In genomic region chr7:67616890-67617289, GRCm38 (mm10) we compare ENCODE assay signal across 24 mouse cellular contexts. TPM values are rescaled to one million over a fixed set of nuclear protein-coding genes. Genes with fewer than 3 reads are reported as not detected.
DNase-seq lines count a peak whose midpoint lies in the region; ATAC-seq and TF ChIP-seq lines count a peak whose summit lies in the region.
"Had no signal": no experiment of that assay in that cellular context is flagged by ENCODE, and none has a peak within 500 bp of the region (broad histone marks: within the 10 kb centered on the region; RNA-seq: fewer than 3 reads in every experiment).

No protein-coding gene starts in this region.

- H3K27ac ChIP-seq in heart, embryonic 11.5 days (ENCODE audit: low read depth, low read length) = 0 out of 2 replicates have a peak overlapping the region, but pooled peaks have one; percentile 29
- peak overlapping the region; percentile 44 for H3K27ac ChIP-seq in heart, postnatal 0 days (ENCODE audit: low read depth)
- H3K27ac ChIP-seq in limb, embryonic 12.5 days = peak overlapping the region; percentile 56; the same call in 1 of the 2 replicates
- no peak overlapping the region for H3K27ac ChIP-seq in limb, embryonic 10.5 days
- H3K27ac ChIP-seq: embryonic facial prominence, embryonic 13.5 days; forebrain, embryonic 15.5 days; hindbrain, embryonic 13.5 days; stomach, postnatal 0 days had no signal

- peaks cover 21% of the 10 kb centered on the region; the same call in 1 of the 2 replicates for H3K4me1 ChIP-seq in heart, embryonic 11.5 days (ENCODE audit: control insufficient read depth, insufficient read depth, low read length)
- H3K4me1 ChIP-seq in heart, postnatal 0 days (ENCODE audit: control insufficient read depth, insufficient read depth) = peaks cover 40% of the 10 kb centered on the region
- H3K4me1 ChIP-seq in limb, embryonic 12.5 days (replicated peaks) = peaks cover 47% of the 10 kb centered on the region
- H3K4me1 ChIP-seq in limb, embryonic 10.5 days = peaks cover 18% of the 10 kb centered on the region

- TF ChIP-seq CTCF in heart, postnatal 0 days (IDR thresholded peaks at IDR 0.05; ENCODE audit: low read depth) = no peak

- no peak for DNase-seq in heart, postnatal 14 days
- DNase-seq in heart, postnatal 0 days (ENCODE audit: low spot score) = no peak
- DNase-seq in heart, postnatal 4 days = no peak
- DNase-seq in limb, embryonic 10.5 days (ENCODE audit: low spot score) = no peak
- DNase-seq in naive thymus-derived CD4-positive, alpha-beta T cell, adult 2 months (ENCODE audit: low read depth) = peak; percentile 13
- DNase-seq in ovary, postnatal 36 days (ENCODE audit: low spot score) = no peak
- DNase-seq: adrenal gland, postnatal 10 days; B cell, adult 2 months; cerebellum, adult 18-20 months; cerebellum, postnatal 14 days; gastrocnemius, postnatal 10 days; kidney, adult 18-20 months; left cerebral cortex, postnatal 4 days; lung, postnatal 10 days; thymus, adult 2 months; thymus, postnatal 4 days had no signal

- no peaks in the 10 kb centered on the region for H3K36me3 ChIP-seq in heart, embryonic 11.5 days (ENCODE audit: control insufficient read depth, insufficient read depth, low read length)
- peaks cover 6% of the 10 kb centered on the region; the same call in 1 of the 2 replicates for H3K36me3 ChIP-seq in heart, postnatal 0 days (replicated peaks; ENCODE audit: control insufficient read depth, insufficient read depth, low read length)
- H3K36me3 ChIP-seq in limb, embryonic 12.5 days = no peaks in the 10 kb centered on the region
- no peaks in the 10 kb centered on the region for H3K36me3 ChIP-seq in limb, embryonic 10.5 days
- H3K36me3 ChIP-seq: embryonic facial prominence, embryonic 13.5 days; forebrain, embryonic 15.5 days had no signal

- H3K4me3 ChIP-seq in heart, embryonic 11.5 days (ENCODE audit: low read depth, low read length) = no peak overlapping the region
- H3K4me3 ChIP-seq in heart, postnatal 0 days (ENCODE audit: low read depth, low read length) = no peak overlapping the region
- no peak overlapping the region for H3K4me3 ChIP-seq in limb, embryonic 12.5 days (replicated peaks)
- H3K4me3 ChIP-seq in limb, embryonic 10.5 days = no peak overlapping the region
- H3K4me3 ChIP-seq: embryonic facial prominence, embryonic 13.5 days; forebrain, embryonic 15.5 days; hindbrain, embryonic 13.5 days had no signal

- H3K27me3 ChIP-seq in heart, embryonic 11.5 days (ENCODE audit: control insufficient read depth, insufficient read depth, low read length) = no peaks in the 10 kb centered on the region
- no peaks in the 10 kb centered on the region for H3K27me3 ChIP-seq in heart, postnatal 0 days (ENCODE audit: control insufficient read depth, insufficient read depth, low read length)
- H3K27me3 ChIP-seq in limb, embryonic 12.5 days = no peaks in the 10 kb centered on the region
- H3K27me3 ChIP-seq in limb, embryonic 10.5 days (ENCODE audit: low read depth, poor library complexity, severe bottlenecking) = no peaks in the 10 kb centered on the region
- H3K27me3 ChIP-seq: embryonic facial prominence, embryonic 13.5 days; forebrain, embryonic 15.5 days; hindbrain, embryonic 13.5 days had no signal

- H3K4me2 ChIP-seq in heart, embryonic 11.5 days = no peak overlapping the region
- H3K4me2 ChIP-seq in heart, postnatal 0 days (ENCODE audit: low read depth, low read length) = no peak overlapping the region
- no peak overlapping the region for H3K4me2 ChIP-seq in limb, embryonic 12.5 days
- H3K4me2 ChIP-seq: embryonic facial prominence, embryonic 13.5 days; forebrain, embryonic 15.5 days; hindbrain, embryonic 13.5 days; midbrain, embryonic 11.5 days had no signal

- no peak for ATAC-seq in heart, embryonic 11.5 days (replicated peaks; ENCODE audit: insufficient number of reproducible peaks, low FRiP score, low TSS enrichment)
- ATAC-seq in heart, postnatal 0 days (ENCODE audit: insufficient read depth, low read depth) = no peak
- no peak for ATAC-seq in limb, embryonic 12.5 days (ENCODE audit: insufficient number of reproducible peaks, insufficient read depth, low FRiP score, low TSS enrichment, low read depth)
- ATAC-seq: activated CD4-positive, CD25-positive, alpha-beta regulatory T cell, adult 4 months; forebrain, embryonic 15.5 days had no signal

- intact Hi-C loops in heart, postnatal 14 days (cut with DNase I) = no loop called here

- no peak overlapping the region for H3K9ac ChIP-seq in heart, embryonic 11.5 days (ENCODE audit: low read depth, low read length)
- no peak overlapping the region for H3K9ac ChIP-seq in heart, postnatal 0 days (replicated peaks; ENCODE audit: low read depth, low read length)
- no peak overlapping the region for H3K9ac ChIP-seq in limb, embryonic 12.5 days (replicated peaks)
- H3K9ac ChIP-seq: embryonic facial prominence, embryonic 13.5 days; forebrain, embryonic 15.5 days; hindbrain, embryonic 13.5 days had no signal

- TF ChIP-seq EP300 in heart, postnatal 0 days (IDR thresholded peaks at IDR 0.05; ENCODE audit: low read depth) = 0 out of 2 replicates have a peak, but pooled peaks have one; percentile 21

- WGBS in heart, embryonic 11.5 days (ENCODE audit: insufficient replicate concordance) = 55% methylated on average over 4 of the region's 4 CpGs
- 54% methylated on average over 4 of the region's 4 CpGs for WGBS in heart, postnatal 0 days
- WGBS in limb, embryonic 12.5 days = 68% methylated on average over 4 of the region's 4 CpGs
- 92% methylated on average over 4 of the region's 4 CpGs for WGBS in limb, embryonic 10.5 days

- H3K9me3 ChIP-seq in heart, embryonic 11.5 days (replicated peaks; ENCODE audit: control insufficient read depth, low read length) = no peaks in the 10 kb centered on the region
- H3K9me3 ChIP-seq in heart, postnatal 0 days (replicated peaks; ENCODE audit: control insufficient read depth, low read length) = no peaks in the 10 kb centered on the region
- no peaks in the 10 kb centered on the region for H3K9me3 ChIP-seq in limb, embryonic 12.5 days
- no peaks in the 10 kb centered on the region for H3K9me3 ChIP-seq in limb, embryonic 10.5 days (replicated peaks)
- H3K9me3 ChIP-seq: embryonic facial prominence, embryonic 13.5 days; forebrain, embryonic 15.5 days; hindbrain, embryonic 13.5 days had no signal

RNA-seq across cellular contexts. Expression of gene Lrrc28, which starts 28.2 kb away (rescaled TPM):
- polyA plus RNA-seq in heart, embryonic 11.5 days (2014; fragmentation: Nextera tagmentation; extraction: Ambion mirVana) = 10.8 and 11.5 TPM in 2 replicates
- total RNA-seq in heart, postnatal 14 days (2021) = 10 to 100 TPM; 15.5 TPM
- total RNA-seq in heart, postnatal 0 days (2014; rRNA removed; ENCODE audit: low replicate concordance) = 24.4 and 71.6 TPM in 2 replicates
- polyA plus RNA-seq in heart, postnatal 0 days (2015; fragmentation: Nextera tagmentation; extraction: Ambion mirVana) = 14.3 and 15.2 TPM in 2 replicates
- total RNA-seq in heart, postnatal 4 days (2021) = 10 to 100 TPM; 15.7 to 17.7 TPM
- polyA plus RNA-seq in limb, embryonic 12.5 days (2016; fragmentation: Nextera tagmentation; extraction: Ambion mirVana) = 27.1 and 29.6 TPM in 2 replicates
- 18.9 and 22.5 TPM in 2 replicates for polyA plus RNA-seq in limb, embryonic 10.5 days (2016; fragmentation: Nextera tagmentation; extraction: Ambion mirVana)

RNA-seq across cellular contexts. Expression of gene Ttc23, which starts 30.3 kb away (rescaled TPM):
- polyA plus RNA-seq in heart, embryonic 11.5 days (2014; fragmentation: Nextera tagmentation; extraction: Ambion mirVana) = 20.2 and 24.6 TPM in 2 replicates
- 10 to 100 TPM; 21.9 to 22.0 TPM for total RNA-seq in heart, postnatal 14 days (2021)
- 15.5 and 16.4 TPM in 2 replicates for total RNA-seq in heart, postnatal 0 days (2014; rRNA removed; ENCODE audit: low replicate concordance)
- 12.7 TPM in 2 replicates for polyA plus RNA-seq in heart, postnatal 0 days (2015; fragmentation: Nextera tagmentation; extraction: Ambion mirVana)
- 10 to 100 TPM; 34.9 TPM for total RNA-seq in heart, postnatal 4 days (2021)
- 63.0 and 68.2 TPM in 2 replicates for polyA plus RNA-seq in limb, embryonic 12.5 days (2016; fragmentation: Nextera tagmentation; extraction: Ambion mirVana)
- 52.0 and 59.6 TPM in 2 replicates for polyA plus RNA-seq in limb, embryonic 10.5 days (2016; fragmentation: Nextera tagmentation; extraction: Ambion mirVana)
